Mouse (Mus musculus) erythroblast, embryonic 14.5 days (primary cell): Measurements from ENCODE around the gene Ppfia3.

Source experiments
- GATA1 ChIP-seq: IDR thresholded peaks from 2 replicates; pipeline ENCODE4 v1.6.1; 2012; ENCODE audit warnings: low read length, inconsistent platforms, mixed read lengths
- TAL1 ChIP-seq: IDR thresholded peaks from 3 replicates; pipeline ENCODE4 v1.6.1; 2012; ENCODE audit warnings: low read length, inconsistent platforms, mixed read lengths

- TF ChIP-seq TAL1, result no peak
- TF ChIP-seq GATA1, result no peak
These were observed 19.3 kb upstream of the Ppfia3 start for GRCm38 (mm10) chr7:45386077-45386476.
